Mouse (Mus musculus): Measurements from ENCODE around the gene Srrt.
"Not testable (repeated sequence)": the region's sequence is repeated elsewhere in the genome, so short reads cannot be mapped to it uniquely, and the experiment has no call there.

DNA sequence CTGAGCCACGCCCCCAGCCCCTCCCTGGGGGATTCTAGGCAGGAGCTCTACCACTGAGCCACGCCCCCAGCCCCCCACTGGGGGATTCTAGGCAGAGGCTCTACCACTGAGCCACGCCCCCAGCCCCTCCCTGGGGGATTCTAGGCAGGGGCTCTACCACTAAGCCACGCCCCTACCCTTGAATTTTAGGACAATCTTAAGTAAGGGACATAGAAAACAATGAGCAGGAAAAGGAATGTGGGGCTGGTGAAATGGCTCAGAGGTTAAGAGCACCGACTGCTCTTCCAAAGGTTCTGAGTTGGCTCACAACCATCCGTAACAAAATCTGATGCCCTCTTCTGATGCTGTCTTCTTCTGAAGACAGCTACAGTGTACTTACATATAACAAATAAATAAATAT, 23.1 kb downstream of the Srrt start:
- TF ChIP-seq CTCF (IDR thresholded peaks at IDR 0.05; ENCODE audit: borderline replicate concordance, insufficient read depth, low read length); POLR2A (IDR thresholded peaks at IDR 0.05; ENCODE audit: low read depth, low read length): not testable (repeated sequence)
